Mouse (Mus musculus) cortical plate, adult 2 months (tissue): ENCODE data around the gene Bsnd.

ENCODE experiments used
- CTCF ChIP-seq: fragments of 200-500 bp; IDR thresholded peaks from 2 replicates; pipeline ENCODE4 v1.5.1; 2011; ENCODE audit warnings: mild to moderate bottlenecking, control low read depth, low read length; ENCODE audit not compliant: insufficient read depth; ENCODE audit errors: extremely low read depth
- POLR2A ChIP-seq: fragments of 200-500 bp; IDR thresholded peaks from 2 replicates; pipeline ENCODE4 v1.6.1; 2011; ENCODE audit warnings: mild to moderate bottlenecking, low read length, control low read depth; ENCODE audit not compliant: insufficient read depth; ENCODE audit errors: extremely low read depth

DNA sequence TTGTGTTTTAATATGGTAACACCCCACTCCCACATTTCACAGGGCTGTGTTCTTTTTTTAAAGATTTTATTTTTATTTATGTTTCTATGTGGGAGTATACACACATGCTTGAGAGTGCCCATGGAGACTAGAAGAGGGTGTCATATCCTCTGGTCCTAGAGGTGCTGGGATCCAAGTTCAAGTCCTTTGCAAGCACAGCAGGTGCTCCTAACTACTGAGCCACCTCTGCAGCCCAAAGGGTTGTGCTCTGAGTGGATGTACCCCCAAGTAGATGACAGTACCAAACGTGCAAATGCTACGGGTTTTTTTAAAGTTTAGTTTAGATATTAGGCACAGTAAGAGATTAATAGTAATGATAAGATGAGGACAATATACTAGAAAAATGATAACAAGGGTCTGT lies 56.7 kb downstream of the Bsnd start:
- TF ChIP-seq POLR2A (no peak), CTCF (no peak)
